Mouse (Mus musculus) embryonic facial prominence, embryonic 11.5 days (tissue): Measurements from ENCODE around the gene Wrap53. TPM values are rescaled to one million over a fixed set of nuclear protein-coding genes. Genes with fewer than 3 reads are reported as not detected.
"Not testable (repeated sequence)": the region's sequence is repeated elsewhere in the genome, so short reads cannot be mapped to it uniquely, and the experiment has no call there.

Source experiments
- ATAC-seq: fragments of 200-750 bp; cut with Nextera tagmentation; replicated peaks from 2 replicates; pipeline ENCODE4 v1.8.0; 2017; ENCODE audit warnings: low read depth; ENCODE audit not compliant: insufficient number of reproducible peaks, low FRiP score, low TSS enrichment
- DNase-seq: peaks from one replicate; pipeline ENCODE4 v3.0.0-alpha.2; 2015; ENCODE audit warnings: low spot score
- H3K27ac ChIP-seq: fragments of 300-500 bp; sonication (generic); replicated peaks from 2 replicates; pipeline ENCODE4 v1.5.1; 2014; ENCODE audit warnings: mild to moderate bottlenecking, low read depth, low read length, control low read depth
- H3K27me3 ChIP-seq: fragments of 300-500 bp; sonication (generic); 2 replicates; pipeline ENCODE4 v1.6.1; 2014; ENCODE audit warnings: mild to moderate bottlenecking, low read length, moderate library complexity, mixed read lengths; ENCODE audit not compliant: control insufficient read depth, insufficient read depth
- H3K36me3 ChIP-seq: fragments of 300-500 bp; sonication (generic); replicated peaks from 2 replicates; pipeline ENCODE4 v1.6.1; 2014; ENCODE audit warnings: low read depth, mild to moderate bottlenecking, low read length, moderate library complexity, mixed read lengths; ENCODE audit not compliant: control insufficient read depth, insufficient read depth
- H3K4me1 ChIP-seq: fragments of 300-500 bp; sonication (generic); 2 replicates; pipeline ENCODE4 v1.6.1; 2014; ENCODE audit warnings: low read length, mixed read lengths; ENCODE audit not compliant: control insufficient read depth, insufficient read depth
- H3K4me2 ChIP-seq: fragments of 300-500 bp; sonication (generic); 2 replicates; pipeline ENCODE4 v1.6.1; 2014; ENCODE audit warnings: low read depth, mild to moderate bottlenecking, control low read depth, low read length, moderate library complexity
- H3K4me3 ChIP-seq: fragments of 300-500 bp; sonication (generic); 2 replicates; pipeline ENCODE4 v1.5.1; 2014; ENCODE audit warnings: low read depth, low read length, control low read depth
- H3K9ac ChIP-seq: fragments of 300-500 bp; sonication (generic); replicated peaks from 2 replicates; pipeline ENCODE4 v1.6.1; 2014; ENCODE audit warnings: mild to moderate bottlenecking, control low read depth, low read length
- H3K9me3 ChIP-seq: fragments of 300-500 bp; sonication (generic); replicated peaks from 2 replicates; pipeline ENCODE4 v1.6.1; 2016; ENCODE audit warnings: mild to moderate bottlenecking, low read length, inconsistent platforms, mixed read lengths; ENCODE audit not compliant: control insufficient read depth
- WGBS: fragments of 180-500 bp; shearing (Covaris S2); extraction: QIAGEN DNeasy Blood & Tissue Kit; methylation state at CpG from one replicate; pipeline ENCODE4 v1.1.7; 2014; 5-methylcytosine and 5-hydroxymethylcytosine counted together
- polyA plus RNA-seq: library from polyadenylated mRNA; unstranded; fragments of >200 nt; fragmentation: Nextera tagmentation; extraction: Ambion mirVana; gene quantifications from 2 replicates; pipeline ENCODE4 v1.2.1, GENCODE M21; 2014

Wrap53 gene
- polyA plus RNA-seq, 1 experiment from 2014 or later: 40.2 TPM

GRCm38 (mm10) chr11:69534990-69535389 is 45.1 kb downstream of the Wrap53 start:
- Histone ChIP-seq H3K27me3 (no peaks in the 10 kb centered on the region), H3K9ac (no peak overlapping the region), H3K4me2 (no peak overlapping the region), H3K36me3 (no peaks in the 10 kb centered on the region), H3K4me3 (no peak overlapping the region), H3K27ac (no peak overlapping the region), H3K9me3 (no peaks in the 10 kb centered on the region), H3K4me1 (no peaks in the 10 kb centered on the region)
- DNase-seq (no peak), ATAC-seq (no peak)
- WGBS: 83% methylated on average over 1 of the region's 1 CpGs

- WGBS: 86% methylated on average over 7 of the region's 7 CpGs
- ATAC-seq (no peak), DNase-seq (no peak)
- Histone ChIP-seq H3K9ac (no peak overlapping the region), H3K4me3 (no peak overlapping the region), H3K27me3 (no peaks in the 10 kb centered on the region), H3K4me2 (no peak overlapping the region), H3K9me3 (no peaks in the 10 kb centered on the region), H3K4me1 (no peaks in the 10 kb centered on the region), H3K36me3 (no peaks in the 10 kb centered on the region), H3K27ac (no peak overlapping the region)
These were observed 47.4 kb downstream of the Wrap53 start for GRCm38 (mm10) chr11:69532480-69533150.

- H3K4me3 ChIP-seq, ATAC-seq, H3K27ac ChIP-seq, H3K36me3 ChIP-seq, H3K27me3 ChIP-seq, H3K9ac ChIP-seq, DNase-seq, H3K9me3 ChIP-seq, H3K4me1 ChIP-seq, H3K4me2 ChIP-seq: not testable (repeated sequence)
- WGBS: 89% methylated on average over 6 of the region's 6 CpGs
These were observed 49.3 kb downstream of the Wrap53 start for GRCm38 (mm10) chr11:69530755-69531154.

- H3K4me2 ChIP-seq, H3K36me3 ChIP-seq, DNase-seq, H3K27ac ChIP-seq, H3K4me3 ChIP-seq, H3K4me1 ChIP-seq, H3K9ac ChIP-seq, H3K27me3 ChIP-seq, ATAC-seq, H3K9me3 ChIP-seq: not testable (repeated sequence)
- WGBS: 93% methylated on average over 3 of the region's 3 CpGs
These were observed 49.8 kb downstream of the Wrap53 start for GRCm38 (mm10) chr11:69530281-69530680.

- WGBS: 85% methylated on average over 4 of the region's 4 CpGs
- ATAC-seq: no peak
These were observed 52.0 kb downstream of the Wrap53 start for GRCm38 (mm10) chr11:69528031-69528390.

GRCm38 (mm10) chr11:69527098-69528030 is 52.7 kb downstream of the Wrap53 start:
- ATAC-seq: peak; percentile 44
- DNase-seq: peak; percentile 72
- Histone ChIP-seq H3K4me1 (no peaks in the 10 kb centered on the region; the same call in 1 of the 2 replicates), H3K4me3 (peak overlapping the region; percentile 25), H3K36me3 (no peaks in the 10 kb centered on the region), H3K27me3 (no peaks in the 10 kb centered on the region), H3K4me2 (peak overlapping the region; percentile 47), H3K27ac (peak overlapping the region; percentile 69), H3K9ac (peak overlapping the region; percentile 76), H3K9me3 (no peaks in the 10 kb centered on the region)
- WGBS: 8% methylated on average over 30 of the region's 30 CpGs

More at GRCm38 (mm10) chr11:69528031-69528390, 52.0 kb downstream of the Wrap53 start:
- Histone ChIP-seq H3K9ac (peak overlapping the region; percentile 76), H3K27ac (no peak overlapping the region), H3K27me3 (no peaks in the 10 kb centered on the region), H3K36me3 (no peaks in the 10 kb centered on the region), H3K4me2 (no peak overlapping the region), H3K4me3 (no peak overlapping the region), H3K4me1 (no peaks in the 10 kb centered on the region; the same call in 1 of the 2 replicates), H3K9me3 (no peaks in the 10 kb centered on the region)
- DNase-seq: no peak

- WGBS: 39% methylated on average over 4 of the region's 4 CpGs
- DNase-seq (no peak), ATAC-seq (no peak)
- Histone ChIP-seq H3K36me3 (no peaks in the 10 kb centered on the region), H3K4me2 (peak overlapping the region; percentile 47), H3K27ac (peak overlapping the region; percentile 69), H3K27me3 (no peaks in the 10 kb centered on the region), H3K4me1 (no peaks in the 10 kb centered on the region; the same call in 1 of the 2 replicates), H3K4me3 (peak overlapping the region; percentile 25), H3K9ac (peak overlapping the region; percentile 76), H3K9me3 (no peaks in the 10 kb centered on the region)
These were observed 53.4 kb downstream of the Wrap53 start for GRCm38 (mm10) chr11:69526631-69527030.

GRCm38 (mm10) chr11:69525661-69526060 is 54.4 kb downstream of the Wrap53 start:
- 88% methylated on average over 9 of the region's 9 CpGs for WGBS
- no peaks in the 10 kb centered on the region for H3K27me3 ChIP-seq
- ATAC-seq (no peak), DNase-seq (no peak)
- H3K9ac ChIP-seq: no peak overlapping the region
- H3K27ac ChIP-seq: no peak overlapping the region
- no peak overlapping the region for H3K4me3 ChIP-seq
- H3K9me3 ChIP-seq: no peaks in the 10 kb centered on the region
- H3K4me1 ChIP-seq: no peaks in the 10 kb centered on the region; the same call in 1 of the 2 replicates
- no peaks in the 10 kb centered on the region for H3K36me3 ChIP-seq
- no peak overlapping the region for H3K4me2 ChIP-seq
